Mouse (Mus musculus): ENCODE measurements around the gene Stbd1.

The Stbd1 gene

DNA sequence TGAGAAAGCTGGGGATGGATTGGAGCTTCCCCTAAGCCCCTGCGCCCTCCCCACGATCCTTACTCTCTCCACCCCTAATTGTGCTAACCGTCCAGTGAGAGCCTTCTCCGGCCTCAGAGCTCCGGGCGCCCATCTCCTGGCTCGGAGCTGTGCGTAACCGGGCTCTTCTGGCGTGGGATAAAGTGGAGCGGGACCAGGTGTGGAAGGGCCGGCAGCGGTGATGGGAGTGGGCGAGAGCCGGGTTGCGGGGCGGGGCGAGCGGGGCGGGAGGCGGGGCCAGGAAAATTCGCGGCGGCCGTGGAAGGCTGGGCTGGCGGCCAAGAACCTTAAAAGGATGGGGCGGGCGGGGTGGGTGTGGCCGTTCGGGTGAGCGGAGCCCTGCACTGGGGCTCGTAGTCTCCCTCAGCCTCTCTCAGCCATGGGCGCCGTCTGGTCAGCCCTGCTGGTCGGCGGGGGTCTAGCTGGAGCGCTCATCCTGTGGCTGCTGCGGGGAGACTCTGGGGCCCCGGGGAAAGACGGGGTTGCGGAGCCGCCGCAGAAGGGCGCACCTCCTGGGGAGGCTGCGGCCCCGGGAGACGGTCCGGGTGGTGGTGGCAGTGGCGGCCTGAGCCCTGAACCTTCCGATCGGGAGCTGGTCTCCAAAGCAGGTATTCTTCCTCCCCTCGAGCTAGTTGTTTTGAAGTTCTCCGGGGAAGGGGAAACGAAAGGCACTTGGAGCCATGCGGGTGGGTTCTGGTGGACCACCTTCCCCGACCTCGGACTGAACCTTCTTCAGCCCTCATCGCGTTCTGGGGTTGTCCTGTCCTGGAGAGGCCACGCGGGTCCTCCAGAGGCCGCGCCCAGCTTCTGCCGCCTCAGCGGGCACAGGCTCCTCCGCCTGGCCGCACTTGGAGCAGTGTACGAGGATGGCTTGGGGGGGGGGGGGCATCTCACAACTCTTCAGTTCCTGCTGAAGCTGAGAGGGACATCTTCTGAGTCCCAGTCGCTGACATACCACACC, at the start of gene Stbd1:
Stbd1 (plus strand) TSS at position 351 of the 1,000 bp plus-strand sequence.
- DNase-seq (ENCODE audit: low spot score), result peak; percentile 57

DNA sequence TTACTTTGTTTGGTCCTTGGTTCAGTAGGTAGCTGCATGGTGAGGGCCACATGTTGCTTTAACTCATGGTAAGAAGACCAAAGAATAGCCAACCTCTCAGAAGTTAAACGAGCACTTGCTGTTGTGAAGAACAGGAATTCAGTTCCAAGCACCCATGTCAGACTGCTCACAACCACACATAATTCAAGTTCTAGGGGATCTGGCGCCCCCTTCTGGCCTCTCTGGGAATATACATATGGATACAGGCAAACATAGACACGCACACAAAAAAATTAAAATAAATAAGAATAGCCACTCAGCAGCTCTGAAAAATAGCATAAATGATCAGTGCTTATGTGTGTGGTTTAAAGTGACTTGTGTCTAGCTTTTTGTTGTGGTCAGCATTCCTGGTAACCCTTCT, 48.9 kb upstream of the Stbd1 start:
- no peak for DNase-seq (ENCODE audit: low spot score)

DNA sequence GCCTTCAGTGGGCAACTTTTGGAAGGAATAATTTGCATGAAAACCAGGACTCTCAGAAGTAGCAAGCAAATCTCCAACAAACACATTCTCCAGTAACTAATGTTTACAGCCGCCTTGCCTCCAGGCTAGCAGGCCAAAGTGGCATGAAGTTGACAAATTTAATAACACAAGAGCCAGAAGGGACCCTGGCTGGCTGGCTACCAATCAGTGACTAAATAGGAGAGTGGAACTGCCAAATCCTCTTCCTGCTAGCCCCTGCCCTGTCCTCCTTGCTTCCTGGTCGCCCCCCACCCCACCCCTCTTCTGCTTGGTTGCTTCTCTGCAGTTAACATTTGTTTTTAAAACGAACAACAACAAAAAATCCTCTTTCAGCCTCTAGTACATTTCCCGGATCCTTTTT, 48.4 kb upstream of the Stbd1 start:
- no peak for DNase-seq (ENCODE audit: low spot score)

DNA sequence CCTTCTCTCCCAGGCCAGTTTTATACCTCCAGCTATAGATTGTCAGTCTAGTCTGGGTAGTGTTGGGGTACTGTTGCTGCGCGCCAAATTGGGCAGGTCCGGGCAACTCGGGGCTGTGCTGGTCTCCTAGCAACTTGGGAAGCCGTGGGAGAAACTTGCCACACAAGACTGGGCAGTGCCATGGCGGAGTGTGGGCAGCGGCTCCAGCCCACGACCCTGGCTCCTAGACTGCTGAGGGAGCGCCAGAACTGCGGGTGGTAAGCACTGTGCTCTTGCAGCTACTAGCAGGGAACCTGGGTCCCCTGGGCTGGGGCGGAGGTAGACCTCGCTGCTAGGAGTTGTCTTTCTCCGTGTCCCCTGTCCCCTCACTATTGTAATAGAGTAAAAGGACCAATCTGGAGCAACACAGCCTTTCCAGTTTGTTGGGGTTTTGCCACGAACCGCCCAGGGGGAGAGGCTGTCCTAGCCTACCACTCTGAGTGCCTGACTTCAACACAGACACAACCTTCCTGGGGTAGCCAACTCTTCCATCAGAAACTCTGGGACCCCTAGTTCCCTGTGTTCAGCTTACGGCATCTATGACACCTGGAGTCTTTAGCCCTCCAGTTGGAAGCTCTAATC, 47.8 kb upstream of the Stbd1 start, which contains the start of gene Fam47e:
Fam47e (plus strand) TSS at position 179 of the 621 bp plus-strand sequence.
- DNase-seq (ENCODE audit: low spot score), result no peak

DNA sequence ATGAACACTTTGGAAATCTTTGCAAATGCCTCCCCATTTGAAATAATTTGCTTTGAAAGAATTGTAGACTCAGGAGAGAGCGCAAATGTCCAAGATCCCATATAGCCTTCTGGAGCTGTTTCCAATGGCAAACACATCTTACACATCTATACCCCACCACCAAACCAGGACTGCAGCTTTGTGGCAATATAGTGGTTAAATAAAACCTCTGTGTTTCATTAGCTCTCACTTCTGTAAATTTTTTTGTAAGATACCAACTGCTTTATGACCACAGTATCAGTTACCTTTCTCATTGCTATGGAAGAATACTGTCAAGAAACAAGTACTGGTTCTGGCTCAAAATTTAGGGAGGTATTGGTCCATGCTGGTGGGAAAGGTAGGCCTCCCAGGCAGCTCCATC, 46.9 kb upstream of the Stbd1 start:
- no peak for DNase-seq (ENCODE audit: low spot score)

DNA sequence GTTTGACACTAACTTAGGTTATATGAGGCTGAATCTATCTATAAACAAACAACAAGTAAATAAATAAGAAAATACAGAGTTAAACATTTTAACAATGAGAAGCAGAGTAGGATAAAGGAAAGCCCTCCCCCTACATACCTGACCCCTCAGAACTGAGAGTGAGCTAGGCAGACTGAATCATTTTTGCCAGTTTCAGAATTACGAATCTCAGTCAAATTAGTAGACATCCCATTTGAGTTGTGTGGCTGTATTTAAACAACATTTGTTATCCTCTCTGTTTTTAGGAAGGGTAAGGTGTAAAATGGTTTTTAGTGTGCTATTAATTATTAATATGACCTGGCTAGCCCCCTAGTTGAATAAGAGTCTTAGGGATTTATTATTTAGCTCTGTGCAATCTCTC, 45.3 kb upstream of the Stbd1 start:
- no peak for DNase-seq (ENCODE audit: low spot score)

DNA sequence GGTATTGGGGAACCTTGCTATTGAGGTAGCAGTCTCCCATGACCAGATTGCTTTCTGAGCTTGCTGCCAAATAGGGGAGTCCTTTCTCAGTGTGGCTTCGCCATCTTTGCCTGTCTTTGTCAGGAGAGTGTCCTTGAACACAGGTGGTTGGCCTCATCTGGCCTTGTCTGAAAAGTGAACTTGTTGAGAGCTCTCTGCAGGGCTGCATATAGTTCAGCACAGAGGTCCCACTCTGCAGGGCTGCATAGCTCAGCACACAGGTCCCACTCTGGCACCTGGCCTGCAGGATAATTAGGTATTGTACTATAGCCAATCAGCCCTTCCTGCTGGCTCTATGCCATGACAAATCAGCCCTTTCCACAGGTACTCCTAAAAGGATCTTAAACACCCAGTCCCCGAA, 42.6 kb upstream of the Stbd1 start:
- DNase-seq (ENCODE audit: low spot score), result no peak

DNA sequence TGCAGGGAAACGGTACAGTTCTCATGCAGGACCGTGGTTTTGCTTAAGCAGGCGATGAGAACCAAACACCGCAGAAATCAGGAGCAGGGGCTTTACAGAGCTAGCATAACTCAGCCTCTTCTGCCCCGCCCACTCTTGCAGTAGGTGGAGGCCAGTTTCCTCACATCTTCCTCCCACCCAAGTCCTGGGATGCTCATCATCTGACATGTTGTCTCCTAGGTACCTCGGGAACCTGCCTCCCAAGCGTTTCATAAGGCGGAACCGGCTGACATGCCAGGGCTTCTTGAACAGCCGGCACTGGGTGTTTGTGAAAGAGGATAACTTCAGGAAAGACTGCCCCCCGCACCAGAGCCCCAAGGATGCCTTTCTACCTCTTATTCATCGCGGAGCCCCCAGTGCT, 40.8 kb upstream of the Stbd1 start:
- DNase-seq (ENCODE audit: low spot score), result no peak

DNA sequence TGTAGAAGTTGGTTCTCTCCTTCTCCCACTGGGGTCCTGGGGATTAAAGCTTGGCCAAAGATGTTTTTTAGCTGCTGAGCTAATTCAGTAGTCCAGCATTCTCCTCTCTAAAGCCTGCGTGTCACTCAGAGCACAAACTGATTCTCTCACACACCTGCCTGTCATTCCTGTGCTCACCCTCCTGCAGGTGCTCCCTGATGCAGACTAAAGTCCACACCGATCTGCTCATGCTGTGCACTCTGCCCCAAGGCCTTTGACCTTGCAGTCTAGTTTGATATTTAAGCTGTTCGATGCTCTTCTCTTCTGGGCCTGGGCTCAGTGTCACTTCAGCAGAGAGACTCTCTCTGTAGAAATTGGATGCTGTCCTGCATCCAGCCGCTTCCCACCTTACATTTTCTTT, 31.6 kb upstream of the Stbd1 start:
- DNase-seq (ENCODE audit: low spot score), result no peak

DNA sequence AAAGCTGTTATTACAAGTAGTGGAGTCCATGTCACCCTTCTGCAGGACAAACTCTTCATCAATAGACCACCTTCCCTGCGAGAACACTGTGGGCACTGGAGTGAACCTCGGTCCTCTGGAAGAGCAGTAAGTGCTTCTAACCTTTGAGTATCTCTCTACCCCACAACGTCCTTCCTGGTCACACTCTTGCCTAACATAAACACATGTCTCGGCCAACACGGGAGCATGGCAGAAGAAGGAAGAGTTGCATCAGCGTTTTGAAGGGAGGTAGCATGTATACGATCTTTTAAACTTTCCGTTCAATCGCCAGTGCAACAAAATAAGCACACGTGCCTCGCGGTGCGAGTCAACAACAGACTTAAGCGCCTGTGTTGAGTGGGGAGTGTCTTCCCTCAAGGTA, 23.3 kb upstream of the Stbd1 start:
- DNase-seq (ENCODE audit: low spot score), result no peak

DNA sequence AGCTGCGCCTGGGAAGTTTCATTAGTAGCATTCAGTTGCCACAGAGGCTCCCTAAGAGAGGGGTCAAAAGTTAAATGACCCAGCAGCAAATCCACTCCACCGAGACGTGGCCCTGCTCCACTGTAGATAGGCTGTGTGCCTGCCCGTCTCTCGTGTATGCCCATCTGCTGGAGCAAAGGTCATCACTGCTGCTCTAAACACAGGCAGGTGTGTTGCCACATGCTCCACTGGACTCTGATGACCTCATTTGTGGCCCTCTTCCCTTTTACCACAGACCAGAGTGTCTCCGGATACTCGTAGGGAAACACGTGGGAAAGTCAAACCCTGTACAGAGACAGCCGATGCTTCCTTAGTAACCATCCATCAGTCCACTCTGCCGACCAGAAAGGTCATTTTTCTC, 16.9 kb upstream of the Stbd1 start:
- no peak for DNase-seq (ENCODE audit: low spot score)

DNA sequence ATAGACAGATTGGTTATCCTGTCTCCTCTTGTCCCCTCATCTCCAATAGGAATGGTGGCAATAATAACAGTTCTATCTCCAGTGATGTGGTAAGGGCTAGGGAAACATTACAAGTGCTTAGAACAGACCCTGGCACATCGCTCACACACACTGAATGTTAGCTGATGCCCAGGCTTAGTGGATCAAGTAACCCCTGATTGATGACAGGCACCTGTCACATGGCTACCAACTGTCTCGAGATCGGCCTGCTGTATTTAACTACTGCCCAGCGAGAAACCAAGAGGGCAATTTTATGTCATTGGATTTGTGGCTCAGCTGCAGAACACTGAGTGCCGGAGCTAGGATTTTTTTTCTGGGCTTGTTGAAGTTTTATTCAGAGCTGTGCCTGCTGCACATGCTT, 7.8 kb upstream of the Stbd1 start:
- DNase-seq (ENCODE audit: low spot score), result no peak

DNA sequence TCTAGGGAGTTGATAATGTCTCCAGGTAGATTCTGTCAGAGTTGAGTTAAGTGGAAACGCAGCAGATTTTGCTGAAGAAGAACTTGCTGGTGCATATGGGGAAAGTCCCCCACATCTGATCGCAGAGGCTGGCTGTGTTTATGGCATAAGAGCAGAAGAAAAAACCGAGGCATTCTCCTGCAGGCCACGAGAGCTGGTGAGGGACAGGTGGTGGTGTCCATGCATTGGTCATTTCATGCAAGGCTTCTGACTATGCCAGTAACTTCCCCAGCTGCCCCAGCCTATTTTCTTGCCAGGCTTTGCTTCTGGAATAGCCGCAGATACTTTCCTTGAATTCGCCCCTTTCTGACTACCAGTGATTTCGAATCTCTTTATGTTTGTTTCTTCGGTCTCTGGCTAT, 6.0 kb upstream of the Stbd1 start:
- DNase-seq (ENCODE audit: low spot score), result no peak

DNA sequence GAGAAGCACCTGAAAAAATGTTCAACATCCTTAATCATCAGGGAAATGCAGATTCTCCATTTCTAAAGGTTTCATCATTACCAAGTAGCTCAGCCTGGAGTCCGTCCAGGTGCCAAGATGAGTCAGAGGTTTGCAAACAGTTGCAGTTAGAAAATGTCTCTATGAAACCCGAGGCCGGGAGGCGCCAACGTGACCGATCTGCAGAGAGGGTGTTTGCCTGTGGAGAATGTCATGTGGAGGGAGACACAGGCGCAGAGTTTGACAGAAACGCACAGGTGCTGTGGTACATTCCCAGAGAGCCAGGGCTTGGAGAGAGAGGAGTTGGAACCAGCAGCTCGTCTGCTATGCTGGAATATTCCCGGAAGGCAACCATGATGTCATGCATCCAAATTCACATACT, 3.8 kb upstream of the Stbd1 start:
- peak; percentile 32 for DNase-seq (ENCODE audit: low spot score)

DNA sequence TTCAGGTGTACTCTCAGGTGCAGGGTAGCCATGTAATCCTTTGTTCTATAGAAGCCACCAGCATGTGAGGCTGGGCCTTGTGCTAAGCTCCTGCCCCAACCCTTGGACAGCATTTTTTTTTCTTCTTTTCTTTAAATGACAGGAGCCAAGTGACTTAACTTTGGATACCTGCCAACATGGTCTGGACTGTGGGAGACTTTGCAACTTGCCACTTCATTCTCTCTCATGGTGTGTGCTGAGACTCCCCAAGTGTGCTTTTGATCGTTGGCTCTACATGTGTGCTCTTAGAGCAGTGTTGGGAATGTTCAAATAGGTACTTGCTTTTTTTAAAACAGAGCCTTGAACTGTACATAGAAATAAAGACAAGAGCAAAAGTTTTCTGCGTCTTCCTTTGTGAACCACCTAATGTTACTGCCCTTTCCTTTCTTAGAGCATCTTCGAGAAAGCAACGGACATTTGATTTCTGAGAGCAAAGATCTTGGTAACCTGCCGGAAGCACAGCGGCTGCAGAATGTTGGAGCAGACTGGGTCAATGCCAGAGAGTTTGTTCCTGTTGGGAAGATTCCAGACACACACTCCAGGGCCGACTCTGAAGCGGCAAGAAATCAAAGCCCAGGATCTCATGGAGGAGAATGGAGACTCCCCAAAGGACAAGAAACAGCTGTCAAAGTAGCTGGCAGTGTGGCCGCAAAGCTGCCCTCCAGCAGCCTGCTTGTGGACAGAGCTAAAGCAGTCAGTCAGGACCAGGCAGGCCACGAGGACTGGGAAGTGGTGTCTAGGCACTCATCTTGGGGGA, 1.8 kb downstream of the Stbd1 start:
- DNase-seq (ENCODE audit: low spot score), result peak; percentile 70

DNA sequence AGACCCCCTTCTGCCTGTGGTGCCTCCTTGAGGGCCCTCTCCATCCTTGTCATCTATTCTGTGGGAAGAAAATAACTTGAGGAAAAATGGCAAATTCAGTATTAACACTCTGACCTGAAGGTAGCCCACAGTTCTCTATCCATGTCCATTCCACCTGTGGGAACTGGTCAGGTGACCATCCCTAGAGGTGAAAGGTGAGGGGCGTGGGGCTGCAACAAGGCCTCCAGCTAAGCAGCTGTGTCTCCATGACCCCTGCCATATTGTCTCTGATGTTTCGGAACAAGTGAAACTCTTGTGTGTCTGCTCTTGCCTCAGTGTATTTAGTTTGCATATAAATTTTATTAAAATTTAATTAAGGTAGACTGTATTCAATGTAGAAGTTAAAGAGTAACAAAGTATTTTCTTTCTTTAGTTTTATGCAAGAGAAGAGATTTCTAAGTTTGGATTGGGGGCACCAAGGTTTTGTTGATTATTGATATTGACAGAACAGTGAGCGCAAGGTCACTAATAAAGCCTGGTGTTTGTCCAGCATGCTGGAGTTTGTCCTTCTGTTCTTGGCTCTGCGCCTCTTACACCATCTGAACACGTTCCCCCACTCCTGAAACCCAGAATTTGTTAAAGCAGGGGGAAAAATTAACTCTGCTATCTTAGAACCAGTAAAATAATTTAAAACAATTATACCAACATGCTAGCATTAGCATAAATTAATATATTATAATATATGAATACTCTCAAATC, 4.8 kb downstream of the Stbd1 start:
- no peak for DNase-seq (ENCODE audit: low spot score)

DNA sequence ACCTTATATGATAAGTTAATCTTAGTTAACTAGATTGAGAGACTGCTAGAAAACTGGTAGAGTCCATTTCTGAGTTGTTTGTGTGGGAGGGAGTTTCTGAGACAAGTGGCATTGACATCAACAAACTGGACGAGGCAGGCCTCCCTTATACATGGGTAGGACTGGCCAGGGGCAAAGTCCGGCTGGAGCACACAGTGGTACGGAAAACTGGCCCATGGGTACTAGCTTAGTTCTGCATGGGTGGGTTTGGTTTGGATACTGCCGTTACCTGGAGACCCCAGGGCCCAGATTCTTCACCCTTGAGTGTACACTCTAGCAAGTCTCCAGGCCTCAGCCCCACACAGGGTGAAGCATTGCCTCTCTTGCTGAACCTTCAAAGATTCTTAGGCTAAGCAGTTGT, 9.9 kb downstream of the Stbd1 start:
- no peak for DNase-seq (ENCODE audit: low spot score)

DNA sequence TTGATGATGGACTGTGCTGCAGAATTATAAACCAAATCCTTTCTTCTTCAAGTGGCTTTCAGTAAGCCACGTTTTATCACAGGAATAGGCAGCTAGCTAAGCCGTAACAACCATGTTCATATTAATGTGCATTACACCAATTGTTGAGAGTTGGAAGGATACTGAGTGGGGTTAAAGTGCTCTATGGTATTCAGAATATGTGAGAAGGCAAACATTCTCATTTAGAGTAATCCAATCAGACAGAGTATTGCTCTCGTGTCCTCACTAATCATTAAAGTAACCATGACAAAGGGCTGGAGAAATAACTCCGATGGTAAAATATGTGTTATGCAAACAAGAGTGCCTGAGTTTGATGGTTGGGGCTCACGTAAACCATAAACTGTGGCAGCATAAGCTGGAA, 19.0 kb downstream of the Stbd1 start:
- peak; percentile 18 for DNase-seq (ENCODE audit: low spot score)

DNA sequence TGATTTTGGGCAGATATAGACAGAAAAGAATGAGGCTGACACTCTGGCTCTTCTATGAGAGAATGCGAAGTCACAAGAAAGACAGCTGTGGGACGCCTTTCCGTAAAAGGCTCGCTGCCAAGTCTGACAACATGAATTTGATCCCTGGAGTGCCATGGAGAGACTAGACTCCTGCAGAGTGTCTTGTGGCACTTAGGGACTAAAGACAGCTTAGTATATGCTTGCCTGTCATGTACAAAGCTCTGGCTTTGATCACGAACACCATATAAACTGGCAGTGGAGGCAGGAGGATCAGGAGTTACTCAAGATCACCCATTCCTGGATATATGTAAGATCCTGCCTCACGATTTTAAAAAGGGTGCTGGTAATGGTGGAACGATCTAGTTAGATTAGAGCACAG, 25.1 kb downstream of the Stbd1 start:
- peak; percentile 27 for DNase-seq (ENCODE audit: low spot score)

DNA sequence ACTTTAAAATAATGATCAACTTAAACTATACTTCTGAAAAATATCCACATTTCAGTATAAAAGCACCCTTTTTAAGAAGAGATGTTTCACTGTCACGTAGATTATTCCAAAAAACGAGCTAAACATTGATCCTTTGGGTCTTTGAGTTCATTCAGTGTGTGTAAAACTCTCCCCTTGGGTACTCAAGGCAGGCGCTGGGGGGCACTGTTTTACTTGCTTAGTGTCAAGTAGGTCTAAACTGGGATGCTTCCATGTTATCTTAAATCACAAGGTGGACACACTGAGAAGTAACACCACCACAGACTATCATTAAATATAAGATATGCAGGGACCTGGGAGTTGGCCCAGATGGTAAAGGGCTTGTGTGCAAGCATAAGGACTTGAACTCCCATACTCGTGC, 30.7 kb downstream of the Stbd1 start:
- no peak for DNase-seq (ENCODE audit: low spot score)

DNA sequence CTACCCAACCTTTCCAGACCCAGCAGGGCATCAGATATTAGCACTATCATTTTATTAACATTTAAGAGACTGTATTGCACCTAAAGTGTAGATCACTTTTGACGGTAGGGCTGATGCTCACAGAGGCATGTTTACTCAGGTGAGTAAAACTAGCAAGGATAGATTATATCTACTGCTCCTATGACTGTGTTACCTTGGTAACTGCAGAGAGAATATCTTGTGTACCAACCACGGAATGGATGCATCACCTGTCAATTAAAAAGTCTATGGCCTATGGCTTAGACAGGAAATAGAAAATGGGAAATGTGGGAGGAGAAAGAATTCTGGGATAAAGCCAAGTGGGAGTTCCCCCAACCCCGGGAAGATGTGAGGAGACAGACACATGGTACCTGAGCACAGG, 32.1 kb downstream of the Stbd1 start:
- DNase-seq (ENCODE audit: low spot score), result no peak

DNA sequence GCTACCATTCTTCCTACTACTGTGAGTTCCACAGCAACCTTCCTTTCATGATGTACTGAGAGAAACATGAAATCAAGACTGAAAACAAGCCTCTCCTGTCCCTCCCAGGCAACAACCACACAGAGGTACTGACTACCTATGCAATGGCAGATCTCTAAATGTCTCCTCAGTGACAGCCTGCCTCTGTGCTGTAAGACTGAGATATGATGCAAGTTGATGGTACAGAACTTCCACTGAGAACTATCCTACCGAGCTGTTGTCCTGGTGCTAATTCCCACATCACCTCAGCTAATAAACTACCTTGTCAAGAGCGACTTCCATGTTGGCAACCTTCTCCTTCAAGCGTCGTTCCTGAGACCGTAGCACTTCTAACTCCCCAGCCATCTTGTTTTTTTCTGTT, 33.0 kb downstream of the Stbd1 start:
- DNase-seq (ENCODE audit: low spot score), result no peak

Data from lung, postnatal 25 days (tissue).